Mouse (Mus musculus): Measurements from ENCODE around the gene Cpsf4.

GRCm38 (mm10) chr5:145152690-145153089 is 14.3 kb upstream of the Cpsf4 start:
- TF ChIP-seq CTCF (IDR thresholded peaks at IDR 0.05) = no peak
- TF ChIP-seq POLR2A (IDR thresholded peaks at IDR 0.05; ENCODE audit: insufficient read depth, low read depth, low read length) = no peak
